Mouse (Mus musculus) stomach, embryonic 14.5 days (tissue): Measurements from ENCODE around the gene Ssrp1. TPM values are rescaled to one million over a fixed set of nuclear protein-coding genes. Genes with fewer than 3 reads are reported as not detected.

Experiments
- ATAC-seq: fragments of 200-750 bp; cut with Nextera tagmentation; 2 replicates; pipeline ENCODE4 v1.8.0; 2017; ENCODE audit warnings: low read depth, moderate TSS enrichment; ENCODE audit not compliant: insufficient number of reproducible peaks, insufficient read depth, low FRiP score
- H3K27ac ChIP-seq: fragments of 300-500 bp; sonication (generic); 2 replicates; pipeline ENCODE4 v1.5.1; 2014; ENCODE audit warnings: mild to moderate bottlenecking, low read length, moderate library complexity, mixed read lengths
- H3K27me3 ChIP-seq: fragments of 300-500 bp; sonication (generic); 2 replicates; pipeline ENCODE4 v1.6.1; 2014; ENCODE audit warnings: low read length, control low read depth, mixed read lengths; ENCODE audit not compliant: control insufficient read depth, insufficient read depth
- H3K36me3 ChIP-seq: fragments of 300-500 bp; sonication (generic); 2 replicates; pipeline ENCODE4 v1.6.1; 2014; ENCODE audit warnings: mild to moderate bottlenecking, control low read depth, low read length, moderate library complexity, mixed read lengths; ENCODE audit not compliant: control insufficient read depth, insufficient read depth
- H3K4me1 ChIP-seq: fragments of 300-500 bp; sonication (generic); 2 replicates; pipeline ENCODE4 v1.6.1; 2014; ENCODE audit warnings: low read length, control low read depth, mixed read lengths; ENCODE audit not compliant: control insufficient read depth, insufficient read depth
- H3K4me2 ChIP-seq: fragments of 300-500 bp; sonication (generic); replicated peaks from 2 replicates; pipeline ENCODE4 v1.6.1; 2014; ENCODE audit warnings: low read depth, low read length, control low read depth
- H3K4me3 ChIP-seq: fragments of 300-500 bp; sonication (generic); 2 replicates; pipeline ENCODE4 v1.5.1; 2014; ENCODE audit warnings: low read depth, low read length, control low read depth
- H3K9ac ChIP-seq: fragments of 300-500 bp; sonication (generic); replicated peaks from 2 replicates; pipeline ENCODE4 v1.6.1; 2014; ENCODE audit warnings: low read depth, mild to moderate bottlenecking, control low read depth, low read length, moderate library complexity, mixed read lengths
- H3K9me3 ChIP-seq: fragments of 300-500 bp; sonication (generic); 2 replicates; pipeline ENCODE4 v1.6.1; 2016; ENCODE audit warnings: low read depth, low read length, control low read depth; ENCODE audit not compliant: control insufficient read depth
- WGBS: fragments of 180-500 bp; shearing (Covaris S2); extraction: QIAGEN DNeasy Blood & Tissue Kit; methylation state at CpG from one replicate; pipeline ENCODE4 v1.1.7; 2014; 5-methylcytosine and 5-hydroxymethylcytosine counted together
- polyA plus RNA-seq: library from polyadenylated mRNA; unstranded; fragments of >200 nt; fragmentation: Nextera tagmentation; extraction: Ambion mirVana; gene quantifications from 2 replicates; pipeline ENCODE4 v1.2.1, GENCODE M21; 2014

The Ssrp1 gene
- polyA plus RNA-seq, 1 experiment from 2014 or later, result 277 TPM

DNA sequence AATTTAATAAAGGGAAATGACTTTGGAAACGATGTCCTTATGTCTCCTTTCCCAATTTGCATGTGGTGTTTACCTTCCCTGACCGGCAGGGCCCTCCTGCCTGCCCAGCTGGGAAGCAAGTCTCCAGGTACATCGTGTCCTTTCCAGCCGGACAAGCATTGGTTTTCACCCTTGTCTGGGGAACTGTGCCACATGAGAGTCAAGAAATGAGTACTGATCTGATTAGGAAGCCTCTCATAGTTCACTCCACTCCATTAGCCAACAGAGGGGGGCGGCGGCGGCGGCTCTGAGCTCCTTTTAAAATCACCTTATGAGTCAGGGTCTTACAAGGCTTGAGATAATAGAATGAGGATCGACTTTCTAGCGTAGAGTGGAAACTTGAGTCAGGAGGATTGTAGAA lies 10.0 kb downstream of the Ssrp1 start:
- Histone ChIP-seq H3K36me3 (peaks cover 59% of the 10 kb centered on the region), H3K4me3 (peak overlapping the region; percentile 68; the same call in 1 of the 2 replicates), H3K27ac (peak overlapping the region; percentile 89), H3K27me3 (no peaks in the 10 kb centered on the region), H3K4me1 (peaks cover 17% of the 10 kb centered on the region; the same call in 1 of the 2 replicates), H3K9me3 (no peaks in the 10 kb centered on the region), H3K9ac (no peak overlapping the region; the same call in 1 of the 2 replicates), H3K4me2 (peak overlapping the region; percentile 61)
- WGBS, result 38% methylated on average over 10 of the region's 10 CpGs
- no peak for ATAC-seq

DNA sequence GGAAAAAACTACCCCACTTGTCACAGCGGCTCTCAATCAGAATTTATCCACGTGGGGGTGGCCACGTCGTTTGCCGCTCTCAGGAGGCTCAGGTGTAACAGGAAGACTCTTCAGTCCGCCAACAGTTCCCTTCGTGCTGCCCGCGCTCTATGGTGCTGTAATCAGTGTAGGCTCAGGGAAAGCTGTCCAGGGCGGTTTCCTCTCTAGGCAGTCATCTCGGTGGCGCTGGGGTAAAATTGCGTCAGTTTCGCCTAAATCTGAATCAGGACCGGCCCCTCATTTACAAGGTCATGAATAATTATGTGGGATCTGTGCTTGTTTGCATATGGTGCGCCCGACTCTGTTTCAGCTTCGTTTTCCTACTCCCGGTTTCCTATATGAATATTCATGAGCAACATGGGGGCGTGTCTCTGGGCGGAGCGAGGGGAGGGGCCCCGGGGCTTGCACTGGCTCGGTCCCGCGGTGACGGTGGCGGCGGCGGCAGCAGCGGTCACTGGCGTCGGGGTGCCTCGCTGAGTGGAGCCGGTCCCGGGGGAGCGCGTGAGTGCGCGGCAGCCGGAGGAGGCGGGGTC lies 10.6 kb downstream of the Ssrp1 start, which contains the start of gene Tnks1bp1:
Gene Tnks1bp1, plus strand, starts transcription at position 427 of the 572 bp plus-strand sequence.
- WGBS, result under 1% methylated on average over 42 of the region's 42 CpGs
- Histone ChIP-seq H3K4me1 (peaks cover 22% of the 10 kb centered on the region; the same call in 1 of the 2 replicates), H3K27ac (peak within 1 kb of the TSS; percentile 89), H3K36me3 (peaks cover 59% of the 10 kb centered on the region), H3K9ac (peak within 1 kb of the TSS; percentile 69), H3K9me3 (no peaks in the 10 kb centered on the region), H3K4me2 (peak within 1 kb of the TSS; percentile 61), H3K4me3 (peak within 1 kb of the TSS; percentile 68), H3K27me3 (no peaks in the 10 kb centered on the region)
- ATAC-seq, result peak; percentile 84

GRCm38 (mm10) chr2:85048168-85048751 lies 11.2 kb downstream of the Ssrp1 start:
- H3K4me3 ChIP-seq, result peak overlapping the region; percentile 68
- H3K4me2 ChIP-seq, result peak overlapping the region; percentile 61
- H3K27ac ChIP-seq, result peak overlapping the region; percentile 89
- H3K4me1 ChIP-seq, result peaks cover 22% of the 10 kb centered on the region; the same call in 1 of the 2 replicates
- H3K36me3 ChIP-seq, result peaks cover 59% of the 10 kb centered on the region
- H3K9ac ChIP-seq, result peak overlapping the region; percentile 69
- H3K9me3 ChIP-seq, result no peaks in the 10 kb centered on the region
- 0% methylated on average over 34 of the region's 44 CpGs for WGBS
- ATAC-seq, result peak; percentile 57
- no peaks in the 10 kb centered on the region for H3K27me3 ChIP-seq

DNA sequence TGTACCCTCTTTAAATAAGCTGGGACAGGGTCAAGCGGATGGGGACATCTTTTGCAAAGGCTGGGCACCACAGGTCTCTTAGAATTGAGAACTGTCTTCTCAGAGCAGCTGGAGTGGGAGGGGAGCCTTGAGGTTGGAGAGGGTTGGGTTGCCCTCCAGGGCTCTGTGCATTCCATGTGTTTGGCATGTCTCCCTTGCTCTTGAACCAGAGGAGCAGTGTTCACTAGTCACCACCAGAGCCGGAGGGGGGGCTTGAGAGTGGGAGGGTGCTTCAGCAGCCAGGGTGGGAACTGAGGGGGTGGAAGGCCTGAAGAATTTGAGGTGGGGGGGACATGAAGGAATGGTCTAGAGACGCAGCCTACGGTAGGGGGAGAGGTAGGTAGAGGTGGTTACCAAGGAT lies 12.2 kb downstream of the Ssrp1 start:
- no peaks in the 10 kb centered on the region for H3K9me3 ChIP-seq
- peak overlapping the region; percentile 89 for H3K27ac ChIP-seq
- H3K27me3 ChIP-seq, result no peaks in the 10 kb centered on the region
- 65% methylated on average over 4 of the region's 4 CpGs for WGBS
- peak overlapping the region; percentile 68; the same call in 1 of the 2 replicates for H3K4me3 ChIP-seq
- peaks cover 22% of the 10 kb centered on the region; the same call in 1 of the 2 replicates for H3K4me1 ChIP-seq
- no peak overlapping the region for H3K9ac ChIP-seq
- peak overlapping the region; percentile 61 for H3K4me2 ChIP-seq
- H3K36me3 ChIP-seq, result peaks cover 51% of the 10 kb centered on the region
- ATAC-seq, result no peak

DNA sequence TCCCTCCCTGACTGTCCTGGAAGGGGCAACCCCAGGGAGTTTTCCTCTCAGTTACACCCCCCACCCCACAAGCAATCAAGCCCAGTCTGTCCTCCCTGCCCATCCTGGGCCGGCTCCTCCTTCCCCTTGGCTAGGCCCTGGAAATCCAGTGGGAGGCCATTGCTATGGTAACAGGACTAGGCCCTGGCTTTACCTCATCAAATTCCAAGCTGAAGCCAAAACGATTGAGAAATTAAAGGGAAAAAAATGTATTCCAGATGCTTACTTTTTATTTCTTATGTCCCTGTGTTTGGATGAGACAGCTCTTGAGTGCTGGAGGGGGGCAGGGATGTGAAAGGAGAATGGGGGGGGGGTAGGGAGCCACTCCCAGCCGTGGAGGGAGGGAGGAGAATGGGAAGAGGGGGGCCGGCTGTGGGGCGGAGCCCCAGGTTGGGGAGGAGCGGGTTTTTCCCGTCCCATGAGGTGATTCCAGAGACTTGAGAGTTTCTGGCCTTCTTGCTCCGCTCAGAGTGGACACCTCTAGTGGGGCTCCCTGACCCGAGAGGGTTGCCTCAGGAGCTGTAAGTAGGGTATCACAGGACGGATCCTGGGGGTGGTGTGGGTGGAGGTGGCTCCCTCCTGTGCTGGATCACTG lies 13.1 kb downstream of the Ssrp1 start:
- Histone ChIP-seq H3K27me3 (no peaks in the 10 kb centered on the region), H3K4me1 (peaks cover 22% of the 10 kb centered on the region; the same call in 1 of the 2 replicates), H3K9ac (no peak overlapping the region; the same call in 1 of the 2 replicates), H3K36me3 (peaks cover 52% of the 10 kb centered on the region), H3K4me3 (peak overlapping the region; percentile 28), H3K4me2 (peak overlapping the region; percentile 61), H3K27ac (peak overlapping the region; percentile 89), H3K9me3 (no peaks in the 10 kb centered on the region)
- ATAC-seq, result peak; percentile 54; the same call in 1 of the 2 replicates
- WGBS, result 7% methylated on average over 10 of the region's 10 CpGs

- Histone ChIP-seq H3K9ac (no peak overlapping the region; the same call in 1 of the 2 replicates), H3K4me3 (peak overlapping the region; percentile 28), H3K4me1 (peaks cover 22% of the 10 kb centered on the region; the same call in 1 of the 2 replicates), H3K9me3 (no peaks in the 10 kb centered on the region), H3K36me3 (peaks cover 48% of the 10 kb centered on the region), H3K27me3 (no peaks in the 10 kb centered on the region), H3K4me2 (peak overlapping the region; percentile 61), H3K27ac (peak overlapping the region; percentile 89)
- WGBS, result 33% methylated on average over 9 of the region's 9 CpGs
- ATAC-seq, result 0 out of 2 replicates have a peak, but pooled peaks have one; percentile 1
Measured at GRCm38 (mm10) chr2:85050746-85051145, 13.7 kb downstream of the Ssrp1 start.

GRCm38 (mm10) chr2:85053192-85053816 lies 16.3 kb downstream of the Ssrp1 start:
- H3K9me3 ChIP-seq, result no peaks in the 10 kb centered on the region
- ATAC-seq, result no peak
- peaks cover 22% of the 10 kb centered on the region; the same call in 1 of the 2 replicates for H3K4me1 ChIP-seq
- no peak overlapping the region for H3K27ac ChIP-seq
- no peak overlapping the region for H3K9ac ChIP-seq
- H3K4me2 ChIP-seq, result peak overlapping the region; percentile 11; the same call in 1 of the 2 replicates
- 74% methylated on average over 5 of the region's 5 CpGs for WGBS
- no peaks in the 10 kb centered on the region for H3K27me3 ChIP-seq
- H3K4me3 ChIP-seq, result no peak overlapping the region
- peaks cover 41% of the 10 kb centered on the region for H3K36me3 ChIP-seq

- H3K27me3 ChIP-seq, result no peaks in the 10 kb centered on the region
- peaks cover 55% of the 10 kb centered on the region for H3K36me3 ChIP-seq
- no peak overlapping the region for H3K4me3 ChIP-seq
- peaks cover 20% of the 10 kb centered on the region for H3K4me1 ChIP-seq
- H3K27ac ChIP-seq, result no peak overlapping the region
- ATAC-seq, result no peak
- 58% methylated on average over 5 of the region's 5 CpGs for whole genome bisulfite sequencing
- no peaks in the 10 kb centered on the region for H3K9me3 ChIP-seq
- H3K4me2 ChIP-seq, result no peak overlapping the region
- no peak overlapping the region for H3K9ac ChIP-seq
Measured at GRCm38 (mm10) chr2:85056711-85057110, 19.7 kb downstream of the Ssrp1 start.
